Mouse (Mus musculus) adrenal gland, postnatal 4 days (tissue): Measurements from ENCODE around the gene Eml1. TPM values are rescaled to one million over a fixed set of nuclear protein-coding genes. Genes with fewer than 3 reads are reported as not detected.

Experiments used
- DNase-seq, 2 experiments: peaks; one replicate each; pipeline ENCODE4 v3.0.0; 2021 to 2022; ENCODE audit warnings: low spot score in 2 of 2, mixed read lengths in 2 of 2
- total RNA-seq, 2 experiments: library from RNA; stranded (reverse); gene quantifications; 2 replicates each; pipeline ENCODE4 v1.2.3; 2021

The Eml1 gene
- total RNA-seq, 2 experiments from 2014 or later, result 33.6 to 34.6 TPM

DNA sequence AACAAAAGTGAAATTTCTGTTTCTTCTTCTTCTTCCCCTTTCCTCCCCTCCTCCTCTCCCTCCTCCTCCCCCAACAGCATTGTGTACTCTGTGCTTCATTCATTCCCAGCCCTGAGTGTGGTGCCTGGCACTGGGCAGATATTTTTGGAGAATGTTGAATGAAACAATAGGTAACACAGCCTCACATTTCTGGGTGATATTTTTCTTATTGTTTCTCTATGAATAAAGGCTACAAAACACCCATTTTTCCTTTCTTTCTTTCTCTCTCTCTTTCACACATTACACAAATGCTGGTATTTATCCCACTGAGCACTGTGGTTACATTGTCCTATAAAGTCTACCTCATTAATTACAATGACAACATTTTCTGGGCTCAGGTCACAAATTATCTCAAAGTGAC lies 48.8 kb downstream of the Eml1 start:
- DNase-seq, result no peak

GRCm38 (mm10) chr12:108421477-108421876 lies 50.7 kb downstream of the Eml1 start:
- no peak for DNase-seq

DNA sequence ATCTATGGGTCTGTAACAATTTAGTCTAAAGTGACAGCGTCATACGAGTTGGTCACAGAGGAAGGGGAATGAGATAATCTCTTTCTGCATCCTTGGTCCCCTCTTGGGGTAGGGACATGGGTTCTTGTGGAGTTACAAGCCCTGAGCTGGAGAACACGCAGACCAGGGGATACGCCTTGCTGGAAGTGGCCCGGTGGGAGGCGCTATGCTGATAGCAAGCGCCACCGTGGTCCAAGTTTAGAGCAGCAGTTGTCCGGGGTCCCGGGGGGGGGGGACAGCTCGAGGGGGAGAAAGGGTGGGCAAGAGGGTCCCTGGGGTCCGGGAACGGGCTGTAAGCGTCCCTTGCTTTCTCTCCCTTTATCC lies 51.7 kb downstream of the Eml1 start:
- DNase-seq, result no peak

GRCm38 (mm10) chr12:108422858-108423631 lies 52.3 kb downstream of the Eml1 start:
- DNase-seq, result peak; percentile 81 to 82

DNA sequence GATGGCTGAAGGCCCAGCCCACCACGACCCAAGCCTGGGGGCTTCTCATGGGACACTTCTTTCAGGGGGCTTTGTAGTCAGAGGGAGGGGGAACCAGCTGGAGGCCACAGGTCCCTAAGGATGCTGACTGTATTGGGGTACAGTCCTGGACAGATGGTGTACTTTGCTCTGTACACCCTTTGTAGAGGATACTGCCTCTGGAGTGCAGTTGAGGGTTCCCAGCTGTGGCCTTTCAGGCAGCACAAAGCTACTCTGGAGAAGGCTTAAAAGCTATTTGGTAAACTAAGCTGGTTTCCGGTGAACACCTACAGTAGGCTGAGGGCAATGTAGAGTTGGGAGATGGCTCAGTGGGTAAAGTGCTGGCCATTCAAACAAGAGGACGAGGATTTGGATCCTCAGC lies 60.2 kb downstream of the Eml1 start:
- DNase-seq, result no peak

- DNase-seq, result no peak
Observed at GRCm38 (mm10) chr12:108431714-108432113, 61.0 kb downstream of the Eml1 start.

- no peak for DNase-seq
Observed at GRCm38 (mm10) chr12:108432578-108432977, 61.8 kb downstream of the Eml1 start.

DNA sequence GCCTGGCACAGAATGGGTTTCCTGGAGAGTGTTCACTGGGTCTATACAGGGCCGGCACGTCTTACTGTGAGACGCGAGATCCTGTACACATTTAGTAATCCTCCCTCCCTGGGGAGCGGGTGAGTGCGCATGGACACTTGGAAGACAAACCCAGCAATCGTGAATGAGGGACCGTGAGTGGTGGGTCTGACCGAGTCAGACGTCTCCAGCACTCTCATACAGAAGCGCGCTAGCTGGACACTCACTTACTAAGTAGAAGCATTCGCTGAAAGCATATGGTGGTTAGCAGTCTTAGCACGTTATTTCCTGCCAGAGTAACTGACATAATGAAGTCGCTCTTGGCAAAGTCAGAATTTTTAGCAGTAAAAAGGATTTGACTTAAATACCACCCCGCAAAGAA lies 62.3 kb downstream of the Eml1 start:
- no peak for DNase-seq

- DNase-seq, result no peak
Observed at GRCm38 (mm10) chr12:108433498-108433897, 62.7 kb downstream of the Eml1 start.

DNA sequence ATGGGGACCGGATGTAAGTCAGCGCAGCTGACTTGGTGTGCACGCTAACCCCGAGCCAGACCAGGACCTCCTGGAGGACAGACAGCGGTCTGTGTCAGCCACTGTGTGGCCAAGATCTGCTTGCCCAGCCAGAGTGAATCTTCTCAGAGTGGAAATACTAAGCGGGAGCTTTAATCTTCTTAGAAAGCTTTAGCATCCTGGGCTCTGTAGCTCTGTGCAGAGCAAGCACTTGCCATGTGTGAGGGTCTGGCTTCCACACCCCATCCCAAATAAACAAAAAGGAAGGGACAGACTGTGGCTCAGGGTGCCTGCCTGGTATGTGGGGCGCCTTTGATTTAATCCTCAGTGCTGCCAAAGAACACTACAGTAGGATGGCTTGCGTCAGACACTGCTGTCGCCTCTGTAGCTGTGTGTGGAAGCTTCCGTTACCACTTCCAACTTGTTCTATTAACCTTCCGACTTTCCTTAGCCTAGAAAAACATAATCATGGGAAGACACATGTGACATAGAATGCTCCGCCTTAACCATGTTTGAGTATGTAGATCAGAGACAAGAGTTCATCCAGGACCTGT lies 64.8 kb downstream of the Eml1 start:
- no peak for DNase-seq

- DNase-seq, result no peak
Observed at GRCm38 (mm10) chr12:108436029-108436923, 65.5 kb downstream of the Eml1 start.

DNA sequence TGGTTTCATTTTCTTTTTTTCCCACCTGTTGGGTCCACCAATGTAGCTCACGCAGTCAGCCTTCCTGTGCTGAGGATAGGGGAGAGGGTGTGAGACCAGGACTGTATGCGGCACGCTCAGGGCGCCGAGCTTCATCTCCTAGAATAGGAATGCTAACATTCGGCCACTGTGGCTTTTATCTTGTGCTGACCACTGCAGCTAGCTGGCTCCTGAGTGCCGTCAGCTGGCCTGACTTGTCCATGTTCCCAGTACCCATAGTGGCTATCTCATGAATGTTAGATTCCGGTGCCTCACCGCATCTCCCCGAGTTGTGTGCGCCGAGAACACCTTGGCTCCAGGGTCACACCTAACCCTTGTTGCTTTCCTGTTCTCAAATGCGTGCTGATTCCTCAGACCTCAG lies 66.7 kb downstream of the Eml1 start:
- DNase-seq, result no peak

GRCm38 (mm10) chr12:108443271-108443670 lies 72.5 kb downstream of the Eml1 start:
- no peak for DNase-seq

DNA sequence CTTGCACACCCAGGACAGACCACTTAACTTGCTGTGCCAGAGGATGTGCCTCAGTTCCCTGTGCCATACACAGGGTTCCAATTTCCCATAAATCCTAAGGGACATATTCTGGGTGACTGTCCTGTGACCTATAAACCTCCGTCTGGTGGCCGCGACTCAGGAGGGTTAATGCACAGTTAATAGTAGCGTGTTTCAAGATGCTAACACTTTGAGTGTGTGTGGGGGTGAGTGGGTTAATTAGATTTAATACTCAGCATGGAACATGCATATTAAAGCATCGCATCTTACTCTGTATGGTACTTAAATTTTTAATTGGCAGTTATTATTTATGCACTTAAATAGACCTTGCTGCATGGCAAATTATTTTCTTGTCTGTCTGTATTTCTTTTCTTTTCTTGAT lies 73.0 kb downstream of the Eml1 start:
- DNase-seq, result no peak

- no peak for DNase-seq
Observed at GRCm38 (mm10) chr12:108444166-108445115, 73.7 kb downstream of the Eml1 start.

- DNase-seq, result no peak
Observed at GRCm38 (mm10) chr12:108446721-108447120, 76.0 kb downstream of the Eml1 start.

DNA sequence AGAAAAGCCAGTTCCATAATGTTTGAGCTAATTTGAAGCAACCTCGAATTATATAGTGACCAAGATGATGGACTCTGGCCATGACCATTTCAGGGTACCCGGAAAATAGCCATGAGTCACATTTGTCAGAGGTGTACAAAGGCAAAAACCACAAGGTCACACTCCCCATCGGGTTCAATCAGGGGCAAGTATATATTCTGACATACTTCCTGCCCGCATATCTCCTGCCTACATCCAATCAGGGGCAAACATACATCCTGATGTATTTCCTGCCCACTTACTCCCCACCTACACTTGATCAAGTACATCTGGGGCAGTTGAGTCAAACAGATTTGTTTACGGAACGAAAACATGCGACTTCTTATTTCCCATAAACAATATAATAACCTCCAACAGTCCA lies 77.6 kb downstream of the Eml1 start:
- no peak for DNase-seq

GRCm38 (mm10) chr12:108449935-108450334 lies 79.2 kb downstream of the Eml1 start:
- no peak for DNase-seq

- no peak for DNase-seq
Observed at GRCm38 (mm10) chr12:108450546-108450945, 79.8 kb downstream of the Eml1 start.

DNA sequence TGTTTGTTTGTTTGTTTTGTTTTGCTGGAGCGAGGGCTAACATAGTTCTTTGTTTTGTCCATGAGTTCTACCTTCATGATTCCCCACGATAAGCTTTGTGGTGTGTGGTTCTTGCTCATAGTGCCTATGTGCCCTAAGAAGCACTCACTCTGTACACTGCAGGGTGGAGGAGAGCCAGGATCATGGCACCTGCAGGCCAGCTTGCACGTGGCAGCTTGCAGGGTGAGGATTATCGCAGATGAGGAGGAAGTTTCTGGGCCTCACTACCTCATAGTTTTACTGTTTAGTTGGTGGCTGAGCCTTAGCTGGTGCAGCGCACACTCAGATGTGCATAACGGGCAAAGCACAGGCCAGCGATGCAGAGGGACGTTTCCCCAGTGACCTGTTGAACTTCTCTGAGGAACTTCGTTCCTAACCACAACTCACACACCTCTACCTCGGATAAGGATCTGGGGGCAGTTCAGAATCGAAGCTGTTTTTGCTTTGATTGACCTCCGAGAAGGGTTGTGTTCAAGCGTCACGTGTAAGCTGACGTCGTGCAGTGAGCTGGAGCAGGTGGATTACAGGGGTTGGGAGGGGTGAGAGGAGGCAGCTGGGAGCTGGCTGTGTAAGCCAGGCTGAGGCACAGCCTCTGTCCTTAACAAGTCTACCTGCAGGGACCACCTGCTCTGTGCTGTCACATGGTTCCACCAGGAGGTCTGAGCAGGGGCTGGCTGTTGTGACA lies 81.6 kb downstream of the Eml1 start:
- no peak for DNase-seq
